Mouse (Mus musculus): Measurements from ENCODE around the gene Rims1. TPM values are rescaled to one million over a fixed set of nuclear protein-coding genes. Genes with fewer than 3 reads are reported as not detected.

Rims1 gene
- polyA plus RNA-seq, 1 experiment from 2014 or later, result 0.15 TPM

GRCm38 (mm10) chr1:22508735-22509615 lies 296.8 kb downstream of the Rims1 start:
- no peak overlapping the region for H3K27ac ChIP-seq
- no peak overlapping the region for H3K4me3 ChIP-seq (replicated peaks)
- H3K4me1 ChIP-seq (replicated peaks), result no peaks in the 10 kb centered on the region
- DNase-seq (no peak), ATAC-seq (ENCODE audit: low read depth) (no peak)
- WGBS (ENCODE audit: insufficient replicate concordance), result 51% methylated on average over 11 of the region's 11 CpGs
- no peak overlapping the region for H3K4me2 ChIP-seq
- no peaks in the 10 kb centered on the region for H3K36me3 ChIP-seq
- H3K9ac ChIP-seq, result no peak overlapping the region
- H3K9me3 ChIP-seq (replicated peaks), result no peaks in the 10 kb centered on the region
- H3K27me3 ChIP-seq, result no peaks in the 10 kb centered on the region

DNA sequence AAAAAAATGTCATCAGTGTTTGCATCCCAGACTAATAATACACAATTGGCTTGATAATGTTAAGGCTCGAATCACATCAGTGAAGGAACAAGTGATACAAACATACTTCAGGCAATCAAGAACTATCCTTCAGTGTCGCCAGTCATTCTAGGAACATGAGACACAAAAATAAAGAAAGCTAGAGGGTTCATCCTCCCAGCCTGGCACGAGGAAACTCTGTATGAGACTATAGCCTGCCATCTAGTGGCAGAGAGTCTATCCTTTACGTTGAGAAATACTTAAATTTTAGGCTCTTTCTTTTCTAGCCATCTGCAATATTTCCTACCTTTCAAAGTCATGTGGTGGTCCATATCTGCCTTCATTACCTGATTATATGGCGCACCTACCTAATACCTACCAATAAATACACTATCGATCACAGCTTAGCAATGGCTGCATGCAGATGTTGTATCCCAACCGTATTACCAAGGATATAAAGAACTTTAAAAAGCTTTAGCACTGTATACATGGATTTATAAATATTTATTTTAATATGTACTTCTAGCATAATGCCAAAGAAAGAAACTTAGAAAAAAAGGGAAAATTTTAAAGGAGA lies 318.4 kb downstream of the Rims1 start:
- Histone ChIP-seq H3K9ac (no peak overlapping the region), H3K4me3 (replicated peaks) (no peak overlapping the region), H3K27me3 (no peaks in the 10 kb centered on the region), H3K4me2 (no peak overlapping the region), H3K9me3 (replicated peaks) (no peaks in the 10 kb centered on the region), H3K4me1 (replicated peaks) (no peaks in the 10 kb centered on the region), H3K27ac (no peak overlapping the region), H3K36me3 (no peaks in the 10 kb centered on the region)
- WGBS (ENCODE audit: insufficient replicate concordance), result 35% methylated on average over 7 of the region's 7 CpGs
- DNase-seq (no peak), ATAC-seq (ENCODE audit: low read depth) (no peak)

GRCm38 (mm10) chr1:22476220-22476619 lies 329.6 kb downstream of the Rims1 start:
- WGBS (ENCODE audit: insufficient replicate concordance), result 50% methylated on average over 2 of the region's 2 CpGs
- H3K4me2 ChIP-seq, result no peak overlapping the region
- H3K9ac ChIP-seq, result no peak overlapping the region
- no peak overlapping the region for H3K27ac ChIP-seq
- no peaks in the 10 kb centered on the region for H3K9me3 ChIP-seq (replicated peaks)
- no peaks in the 10 kb centered on the region for H3K4me1 ChIP-seq (replicated peaks)
- no peaks in the 10 kb centered on the region for H3K36me3 ChIP-seq
- H3K4me3 ChIP-seq (replicated peaks), result no peak overlapping the region
- ATAC-seq (ENCODE audit: low read depth) (no peak), DNase-seq (no peak)
- no peaks in the 10 kb centered on the region for H3K27me3 ChIP-seq

- H3K4me2 ChIP-seq, result no peak overlapping the region
- 71% methylated on average over 3 of the region's 3 CpGs for WGBS (ENCODE audit: insufficient replicate concordance)
Measured at GRCm38 (mm10) chr1:22467033-22467432, 338.8 kb downstream of the Rims1 start.

GRCm38 (mm10) chr1:22466597-22466996 lies 339.2 kb downstream of the Rims1 start:
- Histone ChIP-seq H3K36me3 (no peaks in the 10 kb centered on the region), H3K4me2 (no peak overlapping the region), H3K4me1 (replicated peaks) (no peaks in the 10 kb centered on the region), H3K27me3 (no peaks in the 10 kb centered on the region), H3K9ac (no peak overlapping the region), H3K27ac (no peak overlapping the region), H3K9me3 (replicated peaks) (no peaks in the 10 kb centered on the region), H3K4me3 (replicated peaks) (no peak overlapping the region)
- DNase-seq (no peak), ATAC-seq (ENCODE audit: low read depth) (no peak)
- WGBS (ENCODE audit: insufficient replicate concordance), result 15% methylated on average over 2 of the region's 2 CpGs

More at GRCm38 (mm10) chr1:22467033-22467432, 338.8 kb downstream of the Rims1 start:
- H3K4me1 ChIP-seq (replicated peaks), result no peaks in the 10 kb centered on the region
- no peaks in the 10 kb centered on the region for H3K9me3 ChIP-seq (replicated peaks)
- no peak overlapping the region for H3K4me3 ChIP-seq (replicated peaks)
- H3K9ac ChIP-seq, result no peak overlapping the region
- ATAC-seq (ENCODE audit: low read depth) (no peak), DNase-seq (no peak)
- H3K36me3 ChIP-seq, result no peaks in the 10 kb centered on the region
- H3K27me3 ChIP-seq, result no peaks in the 10 kb centered on the region
- H3K27ac ChIP-seq, result no peak overlapping the region

GRCm38 (mm10) chr1:22424020-22424419 lies 381.8 kb downstream of the Rims1 start:
- 55% methylated on average over 2 of the region's 2 CpGs for WGBS (ENCODE audit: insufficient replicate concordance)
- H3K4me3 ChIP-seq (replicated peaks), result no peak overlapping the region
- H3K36me3 ChIP-seq, result no peaks in the 10 kb centered on the region
- no peak for DNase-seq
- H3K4me1 ChIP-seq (replicated peaks), result no peaks in the 10 kb centered on the region
- no peaks in the 10 kb centered on the region for H3K27me3 ChIP-seq
- H3K27ac ChIP-seq, result no peak overlapping the region
- no peaks in the 10 kb centered on the region for H3K9me3 ChIP-seq (replicated peaks)
- ATAC-seq (ENCODE audit: low read depth), result no peak
- no peak overlapping the region for H3K4me2 ChIP-seq
- no peak overlapping the region for H3K9ac ChIP-seq

DNA sequence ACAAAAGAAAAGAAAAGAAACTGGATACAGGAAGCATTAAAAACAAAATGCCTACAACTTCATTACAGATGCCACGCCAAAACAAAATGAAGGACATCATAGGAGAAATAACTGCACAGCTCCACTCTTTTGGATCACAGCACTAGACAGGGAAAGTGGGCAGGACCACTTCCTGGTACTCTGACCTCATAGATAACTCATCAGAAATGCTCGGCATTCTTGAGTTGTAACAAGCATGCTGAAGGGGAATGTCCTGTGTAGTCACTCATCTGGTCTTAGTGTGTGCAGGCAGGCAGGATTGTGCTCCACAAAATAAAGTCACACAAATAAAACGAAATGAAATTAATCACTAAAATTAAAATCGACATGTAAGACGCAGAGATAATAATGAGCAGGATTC lies 383.7 kb downstream of the Rims1 start:
- H3K27me3 ChIP-seq, result no peaks in the 10 kb centered on the region
- 54% methylated on average over 5 of the region's 5 CpGs for WGBS (ENCODE audit: insufficient replicate concordance)
- no peak overlapping the region for H3K9ac ChIP-seq
- H3K27ac ChIP-seq, result no peak overlapping the region
- no peak for DNase-seq
- H3K4me1 ChIP-seq (replicated peaks), result no peaks in the 10 kb centered on the region
- no peak for ATAC-seq (ENCODE audit: low read depth)
- no peaks in the 10 kb centered on the region for H3K36me3 ChIP-seq
- H3K9me3 ChIP-seq (replicated peaks), result no peaks in the 10 kb centered on the region
- H3K4me3 ChIP-seq (replicated peaks), result no peak overlapping the region
- H3K4me2 ChIP-seq, result no peak overlapping the region

- ATAC-seq (ENCODE audit: low read depth) (no peak), DNase-seq (no peak)
- H3K9me3 ChIP-seq (replicated peaks), result no peaks in the 10 kb centered on the region
Measured at GRCm38 (mm10) chr1:22410173-22410572, 395.6 kb downstream of the Rims1 start.

GRCm38 (mm10) chr1:22386361-22386760 lies 419.4 kb downstream of the Rims1 start:
- Histone ChIP-seq H3K27ac (no peak overlapping the region), H3K27me3 (no peaks in the 10 kb centered on the region), H3K36me3 (no peaks in the 10 kb centered on the region), H3K9ac (no peak overlapping the region), H3K9me3 (replicated peaks) (no peaks in the 10 kb centered on the region), H3K4me2 (no peak overlapping the region), H3K4me1 (replicated peaks) (no peaks in the 10 kb centered on the region), H3K4me3 (replicated peaks) (no peak overlapping the region)
- DNase-seq (no peak), ATAC-seq (ENCODE audit: low read depth) (no peak)
- WGBS (ENCODE audit: insufficient replicate concordance), result 53% methylated on average over 3 of the region's 3 CpGs

More at GRCm38 (mm10) chr1:22410173-22410572, 395.6 kb downstream of the Rims1 start:
- Histone ChIP-seq H3K27ac (no peak overlapping the region), H3K36me3 (no peaks in the 10 kb centered on the region), H3K4me3 (replicated peaks) (no peak overlapping the region), H3K27me3 (no peaks in the 10 kb centered on the region), H3K4me1 (replicated peaks) (no peaks in the 10 kb centered on the region), H3K4me2 (no peak overlapping the region), H3K9ac (no peak overlapping the region)
- WGBS (ENCODE audit: insufficient replicate concordance), result 67% methylated on average over 7 of the region's 7 CpGs

DNA sequence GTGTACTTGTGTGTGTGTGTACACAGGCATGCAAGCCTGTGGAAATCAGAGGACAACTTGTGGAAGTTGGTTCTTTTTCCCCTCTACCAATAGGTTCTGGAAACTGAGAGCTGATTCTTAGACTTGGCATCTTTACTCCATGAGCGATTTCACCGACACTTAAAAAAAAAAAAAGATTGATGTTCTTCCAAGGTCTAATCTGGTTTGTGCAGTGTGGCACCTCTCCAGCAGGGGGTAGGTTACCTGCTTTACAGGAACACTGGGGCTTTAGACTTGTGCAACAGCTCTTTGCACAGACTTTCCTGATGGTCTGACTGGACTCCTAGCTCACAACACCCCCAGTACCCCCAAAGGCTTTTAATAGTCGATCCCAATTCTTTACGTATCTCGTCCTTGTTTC lies 428.1 kb downstream of the Rims1 start:
- H3K27ac ChIP-seq, result no peak overlapping the region
- DNase-seq (no peak), ATAC-seq (ENCODE audit: low read depth) (no peak)
- 58% methylated on average over 5 of the region's 5 CpGs for WGBS (ENCODE audit: insufficient replicate concordance)
- no peak overlapping the region for H3K4me3 ChIP-seq (replicated peaks)
- no peaks in the 10 kb centered on the region for H3K4me1 ChIP-seq (replicated peaks)
- H3K27me3 ChIP-seq, result no peaks in the 10 kb centered on the region
- no peaks in the 10 kb centered on the region for H3K36me3 ChIP-seq
- no peak overlapping the region for H3K4me2 ChIP-seq
- no peak overlapping the region for H3K9ac ChIP-seq
- no peaks in the 10 kb centered on the region for H3K9me3 ChIP-seq (replicated peaks)

GRCm38 (mm10) chr1:22377062-22377461 lies 428.7 kb downstream of the Rims1 start:
- Histone ChIP-seq H3K4me2 (no peak overlapping the region), H3K27ac (no peak overlapping the region), H3K27me3 (no peaks in the 10 kb centered on the region), H3K4me3 (replicated peaks) (no peak overlapping the region), H3K4me1 (replicated peaks) (no peaks in the 10 kb centered on the region), H3K36me3 (no peaks in the 10 kb centered on the region), H3K9ac (no peak overlapping the region), H3K9me3 (replicated peaks) (no peaks in the 10 kb centered on the region)
- 37% methylated on average over 6 of the region's 6 CpGs for WGBS (ENCODE audit: insufficient replicate concordance)
- ATAC-seq (ENCODE audit: low read depth) (no peak), DNase-seq (no peak)

DNA sequence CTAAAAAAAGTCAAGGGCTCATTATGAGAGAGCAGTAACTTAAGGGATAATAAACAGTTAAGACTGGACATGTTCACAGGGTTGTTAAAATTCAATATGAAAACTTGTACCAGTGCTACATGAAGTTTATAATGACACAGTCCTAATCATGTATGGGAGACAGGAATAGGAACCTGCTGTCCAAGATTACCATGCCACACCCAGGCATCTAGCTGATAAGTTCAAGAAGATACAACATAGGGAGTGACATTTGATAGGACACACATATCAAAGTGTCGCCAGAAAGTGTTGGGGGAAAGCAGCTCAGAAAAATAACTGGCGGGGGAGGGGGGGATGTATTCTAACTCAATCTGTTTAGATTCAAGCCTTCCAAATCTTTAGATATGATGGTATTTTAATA lies 449.6 kb downstream of the Rims1 start:
- ATAC-seq (ENCODE audit: low read depth) (peak; percentile 76; the same call in 1 of the 2 replicates), DNase-seq (no peak)
- H3K27ac ChIP-seq, result no peak overlapping the region
- H3K36me3 ChIP-seq, result no peaks in the 10 kb centered on the region
- no peaks in the 10 kb centered on the region for H3K9me3 ChIP-seq (replicated peaks)
- H3K4me3 ChIP-seq (replicated peaks), result no peak overlapping the region
- H3K4me2 ChIP-seq, result no peak overlapping the region
- H3K9ac ChIP-seq, result no peak overlapping the region
- 34% methylated on average over 2 of the region's 2 CpGs for WGBS (ENCODE audit: insufficient replicate concordance)
- H3K4me1 ChIP-seq (replicated peaks), result no peaks in the 10 kb centered on the region
- no peaks in the 10 kb centered on the region for H3K27me3 ChIP-seq

Data from liver, embryonic 13.5 days (tissue).